Mouse (Mus musculus): ENCODE measurements around the gene Hexim2. TPM values are rescaled to one million over a fixed set of nuclear protein-coding genes. Genes with fewer than 3 reads are reported as not detected.

Gene Hexim2
- polyA plus RNA-seq, 1 experiment from 2014 or later, result 7.9 TPM

DNA sequence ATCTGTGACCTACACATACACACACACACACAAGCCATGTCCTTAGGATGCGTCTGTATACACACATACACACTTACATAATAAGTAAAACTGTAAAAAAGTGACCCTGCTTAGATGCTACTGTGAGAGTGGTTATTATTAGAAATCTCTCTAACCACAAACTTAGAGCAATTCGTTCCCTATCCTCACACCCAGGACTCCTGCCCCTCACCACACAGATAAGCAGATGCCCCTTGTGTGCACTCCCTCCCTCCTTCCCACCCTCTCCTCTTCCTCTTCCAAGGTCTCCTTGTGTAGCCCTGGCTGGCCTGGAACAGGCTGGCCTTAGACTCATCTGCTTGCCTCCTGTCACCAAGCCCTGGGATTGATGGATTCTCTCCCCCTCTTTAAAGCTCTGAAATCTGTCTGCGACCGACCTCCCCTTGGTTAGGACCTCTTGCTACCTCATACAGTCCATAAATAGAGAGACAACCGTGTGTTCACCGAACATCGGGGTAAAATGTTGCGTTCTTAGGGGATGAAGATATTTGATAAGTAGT lies 3.9 kb downstream of the Hexim2 start:
- peaks cover 44% of the 10 kb centered on the region for H3K4me1 ChIP-seq
- peaks cover 15% of the 10 kb centered on the region for H3K36me3 ChIP-seq
- WGBS, result 70% methylated on average over 8 of the region's 8 CpGs
- H3K4me3 ChIP-seq, result no peak overlapping the region
- H3K27ac ChIP-seq, result 0 out of 2 replicates have a peak overlapping the region, but pooled peaks have one; percentile 38
- DNase-seq (ENCODE audit: low spot score), result no peak
- no peaks in the 10 kb centered on the region for H3K9me3 ChIP-seq
- no peaks in the 10 kb centered on the region for H3K27me3 ChIP-seq (ENCODE audit: insufficient read depth, poor library complexity, severe bottlenecking)

DNA sequence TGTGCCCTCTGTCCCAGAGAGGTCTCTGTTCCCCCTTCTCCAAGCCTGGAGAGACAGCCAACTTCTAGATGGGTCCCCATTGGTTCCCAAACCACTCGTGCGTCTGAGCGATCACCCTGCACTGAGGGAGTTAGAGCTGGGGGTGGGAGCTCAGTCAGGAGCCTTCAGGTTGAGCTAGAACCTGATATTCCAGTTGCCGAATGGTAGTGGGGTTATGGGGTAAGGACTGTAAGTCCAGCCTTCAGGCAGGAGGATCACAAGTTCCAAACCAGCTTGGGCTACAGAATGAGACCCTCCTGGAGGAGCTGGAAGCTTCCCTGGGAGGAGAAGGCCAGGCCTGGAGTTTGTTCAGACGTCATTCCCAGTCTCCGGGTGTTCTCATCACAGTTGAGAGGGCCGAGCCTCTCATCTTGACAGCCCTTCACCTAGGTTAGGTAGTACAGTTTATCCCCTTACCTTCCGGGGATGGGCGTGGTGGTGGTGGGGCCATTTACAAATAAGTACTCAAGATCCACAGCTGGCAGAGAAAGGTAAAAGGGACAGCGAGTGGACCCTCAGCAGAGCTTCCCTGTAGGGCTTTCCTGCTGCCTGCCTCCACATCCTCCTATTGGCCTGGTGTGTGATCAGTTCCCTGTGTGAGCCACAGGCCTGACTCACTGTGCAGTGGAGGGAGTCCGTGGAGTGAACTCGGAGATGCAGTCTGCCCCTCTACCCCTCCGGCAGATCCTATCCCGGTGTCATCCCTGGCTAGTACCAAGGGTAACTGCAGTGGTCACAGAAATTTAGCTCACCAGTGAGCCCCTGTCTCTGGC lies 7.9 kb downstream of the Hexim2 start:
- H3K4me1 ChIP-seq, result peaks cover 62% of the 10 kb centered on the region
- H3K27ac ChIP-seq, result peak overlapping the region; percentile 88
- WGBS, result 84% methylated on average over 14 of the region's 14 CpGs

DNA sequence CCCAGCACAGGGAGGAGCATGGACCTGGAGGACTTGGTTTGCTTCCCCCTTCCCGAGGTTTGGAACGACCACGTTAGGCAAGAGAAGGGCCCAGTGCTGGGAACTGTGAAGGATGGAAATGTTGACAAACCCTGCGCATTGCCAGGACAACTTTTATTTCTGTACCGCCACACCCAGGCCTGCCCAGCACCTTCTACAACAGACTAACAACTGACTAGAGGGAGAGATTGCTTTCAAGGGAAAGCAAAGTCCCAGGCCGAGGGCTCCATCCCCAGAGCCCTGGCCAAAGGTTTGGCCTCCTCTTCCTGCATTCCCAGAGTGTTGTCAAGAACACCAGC lies 8.5 kb downstream of the Hexim2 start:
- 53% methylated on average over 6 of the region's 6 CpGs for WGBS
- H3K4me1 ChIP-seq, result peaks cover 59% of the 10 kb centered on the region

More for the DNA sequence above, 7.9 kb downstream of the Hexim2 start:
- Histone ChIP-seq H3K36me3 (peaks cover 15% of the 10 kb centered on the region), H3K27me3 (ENCODE audit: insufficient read depth, poor library complexity, severe bottlenecking) (no peaks in the 10 kb centered on the region), H3K4me3 (no peak overlapping the region), H3K9me3 (no peaks in the 10 kb centered on the region)
- DNase-seq (ENCODE audit: low spot score), result no peak

DNA sequence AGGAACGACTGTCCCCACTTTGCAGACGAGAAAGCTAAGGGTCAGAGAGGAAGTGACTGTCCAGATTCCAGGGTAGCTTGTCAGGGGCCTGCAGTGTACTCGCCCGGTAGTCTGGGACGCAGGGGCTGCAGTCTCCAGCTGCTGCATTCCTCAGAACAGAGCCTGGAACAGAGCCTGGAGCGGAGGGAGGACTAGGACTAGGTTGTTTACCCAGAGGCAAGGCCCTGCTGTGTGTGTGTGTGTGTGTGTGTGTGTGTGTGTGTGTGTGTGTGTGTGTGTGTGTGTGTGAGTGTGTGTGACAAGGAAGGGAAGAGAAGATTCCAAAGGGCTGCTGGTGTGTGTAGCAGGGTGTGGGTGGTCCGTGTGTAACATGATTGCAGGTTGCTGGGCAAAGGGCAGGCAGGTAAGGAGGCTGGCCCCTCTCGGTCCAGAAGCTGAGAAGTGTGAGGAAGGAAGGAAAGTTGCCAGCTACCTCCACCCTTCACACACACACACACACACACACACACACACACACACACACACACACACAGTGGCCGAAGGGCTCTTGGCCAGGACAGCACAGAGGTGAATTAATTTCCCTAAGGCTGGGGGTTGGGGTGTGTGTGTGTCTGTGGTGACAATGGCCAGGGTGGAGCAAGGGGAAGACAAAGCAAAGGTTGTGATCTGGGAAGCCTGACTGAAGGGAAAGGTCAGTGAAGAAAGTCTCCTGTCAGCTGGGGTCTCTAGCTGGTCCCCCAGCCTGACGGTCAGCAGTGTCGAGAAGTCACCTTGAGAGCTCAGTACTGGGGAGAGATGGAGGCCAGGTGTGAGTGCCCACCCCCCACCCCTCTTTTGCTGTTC lies 9.1 kb downstream of the Hexim2 start:
- H3K36me3 ChIP-seq, result peaks cover 15% of the 10 kb centered on the region
- H3K4me1 ChIP-seq, result peaks cover 54% of the 10 kb centered on the region
- H3K4me3 ChIP-seq, result no peak overlapping the region
- H3K27me3 ChIP-seq (ENCODE audit: insufficient read depth, poor library complexity, severe bottlenecking), result no peaks in the 10 kb centered on the region
- peak overlapping the region; percentile 88 for H3K27ac ChIP-seq
- H3K9me3 ChIP-seq, result no peaks in the 10 kb centered on the region
- 26% methylated on average over 10 of the region's 11 CpGs for WGBS
- no peak for DNase-seq (ENCODE audit: low spot score)

More for the DNA sequence above, 8.5 kb downstream of the Hexim2 start:
- Histone ChIP-seq H3K4me3 (no peak overlapping the region), H3K27ac (peak overlapping the region; percentile 88), H3K27me3 (ENCODE audit: insufficient read depth, poor library complexity, severe bottlenecking) (no peaks in the 10 kb centered on the region), H3K9me3 (no peaks in the 10 kb centered on the region), H3K36me3 (peaks cover 15% of the 10 kb centered on the region)
- DNase-seq (ENCODE audit: low spot score), result no peak

DNA sequence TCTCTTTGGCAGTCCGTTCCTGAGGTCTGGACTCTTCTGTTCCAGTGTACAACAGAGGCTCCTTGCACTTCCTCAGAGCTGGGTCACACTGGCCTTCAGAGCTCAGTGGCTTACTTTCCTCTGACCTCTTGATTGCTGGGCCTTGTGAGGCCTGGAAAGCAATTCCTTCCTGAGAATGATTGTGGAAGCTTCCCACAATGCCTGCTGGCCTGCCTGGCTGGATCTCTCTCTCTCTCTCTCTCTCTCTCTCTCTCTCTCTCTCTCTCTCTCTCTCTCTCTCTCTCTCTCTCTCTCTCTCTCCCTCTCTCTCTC lies 9.7 kb downstream of the Hexim2 start:
- H3K9me3 ChIP-seq, result no peaks in the 10 kb centered on the region
- peaks cover 51% of the 10 kb centered on the region for H3K4me1 ChIP-seq
- H3K36me3 ChIP-seq, result peaks cover 15% of the 10 kb centered on the region
- no peaks in the 10 kb centered on the region for H3K27me3 ChIP-seq (ENCODE audit: insufficient read depth, poor library complexity, severe bottlenecking)
- 38% methylated on average over 1 of the region's 1 CpGs for WGBS
- DNase-seq (ENCODE audit: low spot score), result no peak
- peak overlapping the region; percentile 88 for H3K27ac ChIP-seq
- H3K4me3 ChIP-seq, result no peak overlapping the region

DNA sequence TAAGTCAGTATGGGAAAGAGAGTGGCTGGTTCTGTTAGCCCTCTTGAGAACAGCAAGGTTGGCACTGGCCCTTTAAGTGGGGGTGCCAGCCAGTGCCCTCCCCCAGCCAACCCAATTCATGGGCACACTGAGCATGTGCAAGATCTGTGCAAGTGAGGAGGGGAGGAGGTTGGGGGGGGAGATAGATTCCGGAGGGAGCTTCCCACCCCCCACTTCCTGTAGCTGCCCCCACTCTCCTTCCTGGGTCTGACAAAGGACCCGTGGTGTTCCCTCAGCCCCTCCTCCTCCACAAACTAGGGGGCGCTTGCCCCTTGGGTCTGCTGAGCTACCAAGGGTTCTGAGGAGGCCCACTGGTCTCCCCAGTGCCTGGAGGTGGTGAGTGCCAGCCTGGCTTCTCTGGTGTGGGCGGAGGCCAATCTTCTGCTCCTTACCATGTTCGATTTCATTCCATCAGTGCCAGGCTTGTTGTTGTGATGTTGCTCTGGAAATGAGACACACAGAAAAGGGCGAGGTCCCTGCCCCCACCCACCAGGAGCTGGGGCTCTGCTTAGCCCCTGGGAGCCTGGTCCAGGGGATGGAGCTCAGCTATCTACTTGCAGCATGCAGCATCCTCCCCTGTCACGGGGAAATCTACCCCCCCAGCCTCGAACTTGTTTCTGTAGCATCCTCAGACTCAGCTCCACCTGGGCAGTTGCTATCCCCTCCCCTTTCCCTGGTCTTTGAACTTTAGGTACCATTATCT lies 10.4 kb downstream of the Hexim2 start:
- DNase-seq (ENCODE audit: low spot score), result peak; percentile 83
- no peaks in the 10 kb centered on the region for H3K27me3 ChIP-seq (ENCODE audit: insufficient read depth, poor library complexity, severe bottlenecking)
- WGBS, result 32% methylated on average over 8 of the region's 8 CpGs

DNA sequence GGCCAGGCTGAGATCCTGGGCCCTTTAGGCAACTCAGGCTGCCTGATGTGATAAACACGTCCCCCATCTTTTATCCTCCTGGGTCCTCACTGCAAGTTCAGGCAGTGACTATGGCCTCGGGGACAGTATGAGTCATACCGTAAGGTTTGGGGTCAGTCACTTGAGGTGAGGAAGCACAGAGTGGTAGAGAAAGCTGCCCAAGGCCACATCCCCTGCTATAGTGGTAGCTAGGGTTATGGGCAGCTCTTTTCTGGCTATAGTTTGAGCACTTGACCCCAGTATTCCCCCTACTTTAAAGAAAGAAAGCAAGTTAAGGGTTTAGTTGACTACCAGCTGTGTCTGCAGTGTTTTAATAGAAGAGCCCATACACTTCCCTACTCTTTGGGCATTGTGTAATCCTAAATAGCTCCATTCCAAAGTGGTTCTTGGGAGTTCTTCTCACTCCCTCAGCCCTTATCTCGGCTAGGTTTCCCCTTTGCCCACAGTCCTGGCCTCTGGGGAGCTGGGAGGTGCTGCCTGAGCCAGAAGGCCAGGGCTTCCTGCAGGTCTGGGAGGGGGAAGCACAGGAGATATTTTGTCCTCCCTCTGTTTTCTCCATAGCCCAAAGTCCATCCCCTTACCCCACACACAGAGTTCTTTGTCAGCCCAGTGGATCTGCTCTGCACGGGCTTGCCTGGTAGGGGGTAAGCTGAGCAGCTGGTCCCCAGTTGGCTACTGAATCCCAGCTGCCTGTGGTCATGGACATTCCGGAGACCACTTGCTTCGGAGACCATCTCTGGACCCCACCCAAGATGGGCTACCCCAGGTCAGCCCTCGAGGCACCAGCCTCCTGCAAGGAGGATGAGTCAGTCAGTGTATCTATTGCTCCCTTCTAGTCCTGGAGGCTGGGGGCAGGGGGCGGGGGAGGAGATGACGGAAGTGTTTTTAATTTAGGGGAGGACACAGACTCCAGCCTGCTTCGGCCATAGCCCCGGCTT lies 12.4 kb downstream of the Hexim2 start:
- no peak for DNase-seq (ENCODE audit: low spot score)
- Histone ChIP-seq H3K9me3 (no peaks in the 10 kb centered on the region), H3K27me3 (ENCODE audit: insufficient read depth, poor library complexity, severe bottlenecking) (no peaks in the 10 kb centered on the region), H3K4me1 (peaks cover 51% of the 10 kb centered on the region), H3K36me3 (peaks cover 2% of the 10 kb centered on the region; the same call in 1 of the 2 replicates), H3K4me3 (no peak overlapping the region), H3K27ac (peak overlapping the region; percentile 78)
- 28% methylated on average over 12 of the region's 12 CpGs for WGBS

More for the DNA sequence above, 10.4 kb downstream of the Hexim2 start:
- H3K4me3 ChIP-seq, result peak overlapping the region; percentile 31; the same call in 1 of the 2 replicates
- peaks cover 51% of the 10 kb centered on the region for H3K4me1 ChIP-seq
- peak overlapping the region; percentile 88 for H3K27ac ChIP-seq
- peaks cover 15% of the 10 kb centered on the region for H3K36me3 ChIP-seq
- no peaks in the 10 kb centered on the region for H3K9me3 ChIP-seq

DNA sequence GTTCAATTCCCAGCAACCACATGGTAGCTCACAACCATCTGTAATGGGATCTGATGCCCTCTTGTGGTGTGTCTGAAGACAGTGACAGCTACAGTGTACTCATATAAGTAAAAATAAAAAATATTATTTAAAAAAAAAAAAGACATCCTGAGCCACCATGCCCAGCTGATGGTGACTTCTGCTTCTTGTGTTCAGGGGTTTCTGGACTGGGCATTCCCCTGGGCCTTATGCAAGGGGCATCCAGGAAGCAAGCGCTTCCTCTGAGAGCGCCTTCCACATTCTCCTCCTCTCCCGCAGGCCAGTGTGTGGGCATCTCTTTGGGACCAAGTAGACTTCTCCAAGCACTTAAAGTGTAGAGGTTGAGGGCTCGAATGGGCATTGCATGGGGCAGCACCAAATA lies 14.2 kb downstream of the Hexim2 start:
- Histone ChIP-seq H3K9me3 (no peaks in the 10 kb centered on the region), H3K27ac (no peak overlapping the region), H3K4me1 (peaks cover 35% of the 10 kb centered on the region), H3K36me3 (no peaks in the 10 kb centered on the region), H3K4me3 (no peak overlapping the region), H3K27me3 (ENCODE audit: insufficient read depth, poor library complexity, severe bottlenecking) (no peaks in the 10 kb centered on the region)
- no peak for DNase-seq (ENCODE audit: low spot score)
- 87% methylated on average over 4 of the region's 4 CpGs for WGBS

DNA sequence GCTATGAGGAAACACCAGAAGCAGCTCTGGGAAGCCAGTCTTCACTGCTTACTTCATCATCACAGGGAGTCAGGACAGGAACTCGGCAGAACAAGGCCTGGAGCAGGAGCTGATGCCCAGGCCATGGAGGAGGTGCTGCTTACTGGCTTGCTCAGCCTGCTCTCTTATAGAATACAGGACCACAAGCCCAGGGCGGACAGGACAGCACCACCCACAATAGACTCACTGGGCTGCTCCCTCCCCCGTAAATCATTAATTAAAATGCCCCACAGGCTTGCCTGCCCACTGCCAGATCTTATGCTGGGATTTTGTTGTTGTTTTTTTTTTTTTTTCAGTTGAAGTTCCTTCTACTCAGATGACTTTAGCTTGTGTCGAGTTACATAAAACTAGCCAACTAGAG lies 15.5 kb downstream of the Hexim2 start:
- Histone ChIP-seq H3K9me3 (no peaks in the 10 kb centered on the region), H3K36me3 (no peaks in the 10 kb centered on the region), H3K27ac (no peak overlapping the region), H3K27me3 (ENCODE audit: insufficient read depth, poor library complexity, severe bottlenecking) (no peaks in the 10 kb centered on the region), H3K4me3 (no peak overlapping the region), H3K4me1 (peaks cover 21% of the 10 kb centered on the region)
- no peak for DNase-seq (ENCODE audit: low spot score)
- 63% methylated on average over 4 of the region's 4 CpGs for WGBS

DNA sequence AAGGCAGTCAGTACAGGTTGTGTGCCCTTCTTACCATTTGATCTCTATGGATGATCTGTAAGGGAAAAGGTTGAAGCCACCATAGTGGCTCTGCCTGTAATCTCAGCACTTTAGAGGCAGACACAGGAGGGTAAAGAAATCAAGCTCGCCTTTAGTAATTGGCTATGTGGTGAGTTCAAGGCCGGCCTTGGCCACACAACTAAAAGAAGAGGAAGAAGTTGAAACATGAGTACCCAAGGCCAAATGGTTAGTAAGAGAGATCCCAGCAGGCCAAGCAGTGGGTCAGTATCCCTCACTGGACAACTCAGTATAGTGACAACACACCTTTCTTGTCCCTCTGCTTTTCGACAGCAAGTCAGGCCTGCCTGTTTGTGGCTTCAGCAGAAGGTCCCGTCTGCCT lies 17.5 kb downstream of the Hexim2 start:
- Histone ChIP-seq H3K4me1 (peaks cover 6% of the 10 kb centered on the region), H3K27me3 (ENCODE audit: insufficient read depth, poor library complexity, severe bottlenecking) (no peaks in the 10 kb centered on the region), H3K36me3 (no peaks in the 10 kb centered on the region), H3K4me3 (no peak overlapping the region), H3K27ac (no peak overlapping the region), H3K9me3 (no peaks in the 10 kb centered on the region)
- WGBS, result 88% methylated on average over 4 of the region's 4 CpGs
- DNase-seq (ENCODE audit: low spot score), result no peak

DNA sequence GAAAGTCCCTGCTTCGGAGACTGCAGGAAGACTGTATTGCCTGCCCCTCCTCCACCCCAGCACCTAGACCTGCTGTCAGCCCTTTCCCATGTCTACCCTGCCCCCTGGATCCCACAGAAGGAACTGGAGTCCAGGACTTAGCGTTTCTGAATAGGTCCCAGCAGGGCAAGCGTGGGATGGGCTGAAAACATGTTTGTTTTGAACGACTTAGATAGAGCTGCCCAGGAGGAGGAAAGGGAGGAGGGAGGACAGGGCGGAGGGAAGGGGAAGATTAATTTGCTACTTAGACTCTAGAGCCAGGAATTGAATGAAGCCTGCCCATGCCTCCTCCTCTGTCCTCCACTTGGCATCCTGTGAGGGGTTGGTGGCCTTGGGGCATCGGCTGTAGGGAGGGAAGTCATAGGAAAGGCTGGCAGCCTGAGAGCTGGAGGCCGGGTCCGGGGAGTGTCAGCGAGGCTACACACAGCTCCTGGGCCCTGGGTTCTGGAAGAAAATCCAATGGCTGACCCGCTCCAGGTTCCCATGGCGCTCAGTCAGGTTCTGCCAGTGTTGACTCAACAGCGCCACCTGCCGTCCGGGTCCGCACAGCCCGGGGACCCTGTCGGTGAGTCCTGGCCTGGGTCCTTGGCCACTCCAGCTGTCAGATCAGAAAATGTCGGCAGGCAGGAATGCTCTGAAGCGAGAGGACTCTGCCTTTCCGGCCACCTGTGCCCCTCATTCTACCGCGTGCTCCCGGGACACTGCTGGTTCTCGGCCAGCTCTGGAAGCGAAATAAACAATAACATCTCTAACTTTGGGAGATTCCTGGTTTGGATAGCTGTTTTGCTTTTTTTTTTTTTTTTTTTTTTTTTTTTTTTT lies 26.6 kb downstream of the Hexim2 start:
- WGBS, result under 1% methylated on average over 25 of the region's 25 CpGs
- Histone ChIP-seq H3K4me3 (peak overlapping the region; percentile 59), H3K9me3 (no peaks in the 10 kb centered on the region), H3K36me3 (no peaks in the 10 kb centered on the region), H3K27ac (peak overlapping the region; percentile 79), H3K27me3 (ENCODE audit: insufficient read depth, poor library complexity, severe bottlenecking) (0 out of 2 replicates have a peak, but pooled peaks cover 3% of the 10 kb centered on the region), H3K4me1 (peaks cover 8% of the 10 kb centered on the region)
- peak; percentile 97 for DNase-seq (ENCODE audit: low spot score)

Measured in heart, embryonic 10.5 days (tissue).